Mouse (Mus musculus) heart, postnatal 14 days (tissue): ENCODE data around the gene Plagl1. TPM values are rescaled to one million over a fixed set of nuclear protein-coding genes. Genes with fewer than 3 reads are reported as not detected.

ENCODE experiments used
- DNase-seq, 2 experiments: peaks; one replicate each; pipeline ENCODE4 v3.0.0; 2021 to 2022
- intact Hi-C: fragments of 180-260 bp; cut with DNase I; formaldehyde crosslinking; loops from one replicate; pipeline ENCODE4 v1.15.1; 2025
- total RNA-seq, 2 experiments: library from RNA; stranded (reverse); gene quantifications; 2 replicates each; pipeline ENCODE4 v1.2.3; 2021

Plagl1 gene
- total RNA-seq, 2 experiments from 2014 or later = 22.7 to 23.3 TPM

- intact Hi-C loops = no loop called here
- DNase-seq = no peak
These were observed 119.9 kb downstream of the Plagl1 start for GRCm38 (mm10) chr10:13180211-13180610.

Other genes with a start within 250 kb of the Plagl1 start
- 10 to 100 TPM; 69.6 to 72.4 TPM for gene Utrn, start 191.1 kb upstream of the Plagl1 start, total RNA-seq
- 1 to 10 TPM; 1.8 to 1.9 TPM for gene Stx11, start 96.2 kb upstream of the Plagl1 start, total RNA-seq
- gene Sf3b5, start 55.2 kb upstream of the Plagl1 start, total RNA-seq = 1 to 10 TPM; 5.9 to 6.1 TPM
- not detected for gene Zc2hc1b, start 117.5 kb downstream of the Plagl1 start, total RNA-seq
- 10 to 100 TPM; 19.9 to 20.1 TPM for gene Ltv1, start 132.7 kb downstream of the Plagl1 start, total RNA-seq